Mouse (Mus musculus): ENCODE results near the gene Drd5. TPM values are rescaled to one million over a fixed set of nuclear protein-coding genes. Genes with fewer than 3 reads are reported as not detected.

The Drd5 gene
- polyA plus RNA-seq, 1 experiment, result not detected

GRCm38 (mm10) chr5:38307255-38308101 is 11.7 kb upstream of the Drd5 start:
- H3K4me3 ChIP-seq (ENCODE audit: insufficient read depth, low read depth, low read length), result peak overlapping the region; percentile 48
- peak overlapping the region; percentile 15; the same call in 1 of the 2 replicates for H3K27ac ChIP-seq (replicated peaks; ENCODE audit: low read depth, low read length)

GRCm38 (mm10) chr5:38308873-38309272 is 10.3 kb upstream of the Drd5 start:
- Histone ChIP-seq H3K27ac (replicated peaks; ENCODE audit: low read depth, low read length) (no peak overlapping the region), H3K4me1 (ENCODE audit: control insufficient read depth, insufficient read depth, insufficient read length, low read length) (peaks cover 4% of the 10 kb centered on the region; the same call in 1 of the 2 replicates), H3K4me3 (ENCODE audit: insufficient read depth, low read depth, low read length) (no peak overlapping the region)

More at GRCm38 (mm10) chr5:38307255-38308101, 11.7 kb upstream of the Drd5 start:
- peaks cover 4% of the 10 kb centered on the region; the same call in 1 of the 2 replicates for H3K4me1 ChIP-seq (ENCODE audit: control insufficient read depth, insufficient read depth, insufficient read length, low read length)

GRCm38 (mm10) chr5:38309795-38310194 is 9.4 kb upstream of the Drd5 start:
- no peak overlapping the region for H3K27ac ChIP-seq (replicated peaks; ENCODE audit: low read depth, low read length)
- no peak overlapping the region for H3K4me3 ChIP-seq (ENCODE audit: insufficient read depth, low read depth, low read length)
- peaks cover 4% of the 10 kb centered on the region; the same call in 1 of the 2 replicates for H3K4me1 ChIP-seq (ENCODE audit: control insufficient read depth, insufficient read depth, insufficient read length, low read length)

GRCm38 (mm10) chr5:38333381-38333780 is 14.2 kb downstream of the Drd5 start:
- Histone ChIP-seq H3K27ac (replicated peaks; ENCODE audit: low read depth, low read length) (no peak overlapping the region), H3K4me3 (ENCODE audit: insufficient read depth, low read depth, low read length) (no peak overlapping the region), H3K4me1 (ENCODE audit: control insufficient read depth, insufficient read depth, insufficient read length, low read length) (no peaks in the 10 kb centered on the region)

- Histone ChIP-seq H3K27ac (replicated peaks; ENCODE audit: low read depth, low read length) (no peak overlapping the region), H3K4me3 (ENCODE audit: insufficient read depth, low read depth, low read length) (no peak overlapping the region)
These were observed 15.4 kb downstream of the Drd5 start for GRCm38 (mm10) chr5:38334582-38334981.

GRCm38 (mm10) chr5:38343101-38343500 is 23.9 kb downstream of the Drd5 start:
- Histone ChIP-seq H3K4me3 (ENCODE audit: insufficient read depth, low read depth, low read length) (no peak overlapping the region), H3K27ac (replicated peaks; ENCODE audit: low read depth, low read length) (no peak overlapping the region), H3K4me1 (ENCODE audit: control insufficient read depth, insufficient read depth, insufficient read length, low read length) (no peaks in the 10 kb centered on the region)

More at GRCm38 (mm10) chr5:38334582-38334981, 15.4 kb downstream of the Drd5 start:
- H3K4me1 ChIP-seq (ENCODE audit: control insufficient read depth, insufficient read depth, insufficient read length, low read length), result no peaks in the 10 kb centered on the region

- Histone ChIP-seq H3K4me1 (ENCODE audit: control insufficient read depth, insufficient read depth, insufficient read length, low read length) (no peaks in the 10 kb centered on the region), H3K27ac (replicated peaks; ENCODE audit: low read depth, low read length) (no peak overlapping the region), H3K4me3 (ENCODE audit: insufficient read depth, low read depth, low read length) (no peak overlapping the region)
These were observed 27.7 kb downstream of the Drd5 start for GRCm38 (mm10) chr5:38346646-38347432.

DNA sequence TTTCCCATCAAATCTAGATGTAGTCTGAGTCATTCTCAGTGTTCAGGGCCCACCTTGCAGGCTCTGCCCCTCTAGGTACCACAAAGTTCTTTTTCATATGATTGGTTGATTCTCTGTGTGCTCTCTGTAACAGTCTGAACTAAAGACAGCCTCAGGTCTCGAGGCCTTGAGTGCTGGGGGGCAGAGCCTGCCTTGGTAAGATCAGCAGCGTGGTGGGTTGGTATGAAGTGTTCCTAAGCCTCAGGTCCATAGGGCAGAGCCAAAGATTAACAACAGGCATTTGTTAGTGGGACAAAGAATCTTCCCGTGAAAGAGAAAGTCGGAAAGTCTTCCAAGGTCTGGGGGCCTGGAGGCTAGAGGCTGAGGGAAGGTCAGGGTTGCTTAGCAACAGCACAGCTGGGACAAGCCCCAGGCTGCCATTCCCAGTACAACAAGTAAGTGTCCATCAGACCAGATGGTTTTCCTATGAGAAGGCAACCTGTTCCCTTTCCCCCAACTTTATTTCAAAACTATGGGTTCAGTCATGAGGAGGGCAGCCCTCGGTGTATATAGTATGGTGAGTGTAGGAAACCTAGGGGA is 31.3 kb downstream of the Drd5 start:
- Histone ChIP-seq H3K27ac (replicated peaks; ENCODE audit: low read depth, low read length) (no peak overlapping the region), H3K4me1 (ENCODE audit: control insufficient read depth, insufficient read depth, insufficient read length, low read length) (no peaks in the 10 kb centered on the region), H3K4me3 (ENCODE audit: insufficient read depth, low read depth, low read length) (no peak overlapping the region)

GRCm38 (mm10) chr5:38356927-38357326 is 37.8 kb downstream of the Drd5 start:
- no peaks in the 10 kb centered on the region for H3K4me1 ChIP-seq (ENCODE audit: control insufficient read depth, insufficient read depth, insufficient read length, low read length)
- no peak overlapping the region for H3K4me3 ChIP-seq (ENCODE audit: insufficient read depth, low read depth, low read length)
- no peak overlapping the region for H3K27ac ChIP-seq (replicated peaks; ENCODE audit: low read depth, low read length)

GRCm38 (mm10) chr5:38359716-38360115 is 40.5 kb downstream of the Drd5 start:
- Histone ChIP-seq H3K27ac (replicated peaks; ENCODE audit: low read depth, low read length) (no peak overlapping the region), H3K4me1 (ENCODE audit: control insufficient read depth, insufficient read depth, insufficient read length, low read length) (no peaks in the 10 kb centered on the region), H3K4me3 (ENCODE audit: insufficient read depth, low read depth, low read length) (no peak overlapping the region)

DNA sequence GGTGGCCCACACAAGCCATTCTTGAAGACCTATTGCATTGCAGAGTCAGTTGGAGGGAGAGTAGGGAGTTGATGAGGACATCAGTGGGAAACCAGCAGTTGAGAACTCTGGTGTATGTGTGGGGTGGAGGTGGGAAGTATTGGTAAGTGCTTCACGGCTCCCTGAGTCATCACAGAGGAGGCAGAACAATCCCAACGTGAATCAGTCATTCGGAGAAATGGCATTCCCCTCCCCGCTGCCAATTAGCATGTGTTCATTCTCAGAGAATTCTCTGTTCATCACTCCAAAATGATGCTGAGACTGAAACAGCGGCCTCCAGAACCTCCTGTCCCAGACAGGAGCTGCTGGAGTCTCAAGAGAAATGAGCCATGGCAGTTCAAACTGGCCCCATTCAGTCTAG is 45.2 kb downstream of the Drd5 start:
- no peak overlapping the region for H3K4me3 ChIP-seq (ENCODE audit: insufficient read depth, low read depth, low read length)
- H3K4me1 ChIP-seq (ENCODE audit: control insufficient read depth, insufficient read depth, insufficient read length, low read length), result peaks cover 2% of the 10 kb centered on the region
- H3K27ac ChIP-seq (replicated peaks; ENCODE audit: low read depth, low read length), result no peak overlapping the region

- Histone ChIP-seq H3K4me1 (ENCODE audit: control insufficient read depth, insufficient read depth, insufficient read length, low read length) (peaks cover 2% of the 10 kb centered on the region), H3K27ac (replicated peaks; ENCODE audit: low read depth, low read length) (no peak overlapping the region), H3K4me3 (ENCODE audit: insufficient read depth, low read depth, low read length) (no peak overlapping the region)
These were observed 46.4 kb downstream of the Drd5 start for GRCm38 (mm10) chr5:38365521-38365920.

GRCm38 (mm10) chr5:38366650-38367470 is 47.7 kb downstream of the Drd5 start:
- H3K4me3 ChIP-seq (ENCODE audit: insufficient read depth, low read depth, low read length), result peak overlapping the region; percentile 48
- no peak overlapping the region for H3K27ac ChIP-seq (replicated peaks; ENCODE audit: low read depth, low read length)
- H3K4me1 ChIP-seq (ENCODE audit: control insufficient read depth, insufficient read depth, insufficient read length, low read length), result peaks cover 2% of the 10 kb centered on the region

- Histone ChIP-seq H3K4me3 (ENCODE audit: insufficient read depth, low read depth, low read length) (no peak overlapping the region), H3K27ac (replicated peaks; ENCODE audit: low read depth, low read length) (no peak overlapping the region), H3K4me1 (ENCODE audit: control insufficient read depth, insufficient read depth, insufficient read length, low read length) (peaks cover 2% of the 10 kb centered on the region; the same call in 1 of the 2 replicates)
These were observed 52.1 kb downstream of the Drd5 start for GRCm38 (mm10) chr5:38371308-38371707.
